Mouse (Mus musculus): ENCODE data around the gene Gm49711. TPM values are rescaled to one million over a fixed set of nuclear protein-coding genes. Genes with fewer than 3 reads are reported as not detected.
"Not testable (repeated sequence)": the region's sequence is repeated elsewhere in the genome, so short reads cannot be mapped to it uniquely, and the experiment has no call there.

Gm49711 gene
- polyA plus RNA-seq, 1 experiment, result not detected

DNA sequence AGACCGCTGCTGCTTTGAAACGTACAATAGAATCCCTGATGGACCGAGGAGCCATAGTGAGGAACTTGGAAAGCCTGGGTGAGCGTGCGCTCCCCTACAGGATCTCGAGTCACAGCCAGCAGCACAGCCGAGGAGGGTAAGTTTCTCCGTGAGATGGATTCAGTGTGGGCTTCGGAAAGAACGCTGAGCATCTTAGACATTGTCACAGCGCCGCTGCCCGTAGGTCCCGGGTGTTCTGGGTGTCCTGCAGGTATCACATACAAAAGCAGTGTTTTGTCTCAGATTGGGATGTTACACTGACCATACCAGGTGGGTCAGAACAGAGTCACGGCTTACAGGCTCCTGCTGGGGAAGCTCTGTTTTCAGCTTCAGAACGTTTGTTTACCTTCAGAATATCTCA lies 41.5 kb downstream of the Gm49711 start:
- Histone ChIP-seq H3K27ac (ENCODE audit: control insufficient read depth, insufficient read depth, low read depth, low read length) (no peak overlapping the region), H3K36me3 (ENCODE audit: control insufficient read depth, insufficient read depth, low read length) (peaks cover 2% of the 10 kb centered on the region; the same call in 1 of the 2 replicates), H3K4me3 (ENCODE audit: control insufficient read depth, low read depth, low read length) (no peak overlapping the region), H3K4me1 (ENCODE audit: control insufficient read depth, insufficient read depth, low read length) (no peaks in the 10 kb centered on the region; the same call in 1 of the 2 replicates), H3K27me3 (ENCODE audit: control insufficient read depth, insufficient read depth, low read length) (no peaks in the 10 kb centered on the region)
- TF ChIP-seq CTCF (IDR thresholded peaks at IDR 0.05; ENCODE audit: control insufficient read depth, insufficient read depth, insufficient replicate concordance, low read depth, low read length) (no peak), POLR2A (IDR thresholded peaks at IDR 0.05; ENCODE audit: control insufficient read depth, low read depth, low read length) (no peak)

DNA sequence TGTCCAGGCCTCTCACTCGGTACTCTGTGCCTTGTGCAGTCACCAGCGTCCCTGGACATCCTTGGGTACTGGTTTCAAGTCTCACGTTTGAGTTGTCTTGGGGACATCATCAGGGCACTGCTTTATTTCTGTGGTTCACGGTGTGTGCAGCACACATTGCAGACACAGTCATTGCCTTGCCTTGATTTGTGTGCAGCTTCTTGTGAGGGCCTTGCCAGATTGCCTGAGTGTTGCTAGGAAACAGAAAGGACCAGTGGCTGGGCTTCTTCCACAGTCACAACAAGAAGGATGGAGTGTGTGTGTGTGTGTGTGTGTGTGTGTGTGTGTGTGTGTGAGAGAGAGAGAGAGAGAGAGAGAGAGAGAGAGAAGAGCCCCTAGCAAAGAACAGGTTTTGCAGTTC lies 42.0 kb downstream of the Gm49711 start:
- no peak overlapping the region for H3K4me3 ChIP-seq (ENCODE audit: control insufficient read depth, low read depth, low read length)
- H3K27ac ChIP-seq (ENCODE audit: control insufficient read depth, insufficient read depth, low read depth, low read length), result no peak overlapping the region
- H3K27me3 ChIP-seq (ENCODE audit: control insufficient read depth, insufficient read depth, low read length), result no peaks in the 10 kb centered on the region
- peaks cover 2% of the 10 kb centered on the region; the same call in 1 of the 2 replicates for H3K36me3 ChIP-seq (ENCODE audit: control insufficient read depth, insufficient read depth, low read length)
- no peak for TF ChIP-seq CTCF (IDR thresholded peaks at IDR 0.05; ENCODE audit: control insufficient read depth, insufficient read depth, insufficient replicate concordance, low read depth, low read length)
- TF ChIP-seq POLR2A (IDR thresholded peaks at IDR 0.05; ENCODE audit: control insufficient read depth, low read depth, low read length), result no peak
- no peaks in the 10 kb centered on the region; the same call in 1 of the 2 replicates for H3K4me1 ChIP-seq (ENCODE audit: control insufficient read depth, insufficient read depth, low read length)

DNA sequence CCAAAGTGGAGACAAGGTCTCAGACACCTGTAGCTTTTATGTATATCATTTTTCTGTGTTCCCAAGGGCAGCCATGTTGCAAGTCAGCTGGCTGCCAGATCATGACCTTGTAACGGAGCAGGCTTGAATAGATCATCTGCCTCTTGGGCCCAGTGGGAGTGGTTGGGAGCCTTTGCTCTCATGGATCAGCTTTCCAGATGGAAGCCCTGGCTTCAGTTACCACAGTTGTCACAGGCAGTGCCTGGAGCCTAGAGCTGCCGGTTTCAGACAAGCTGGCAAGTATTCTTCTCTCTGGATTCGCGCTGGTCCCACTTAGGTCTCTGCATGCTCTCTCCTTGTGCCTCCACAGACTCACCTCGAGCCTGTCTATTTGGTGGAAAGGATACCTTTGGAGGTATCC lies 44.0 kb downstream of the Gm49711 start:
- no peak overlapping the region for H3K4me3 ChIP-seq (ENCODE audit: control insufficient read depth, low read depth, low read length)
- TF ChIP-seq POLR2A (IDR thresholded peaks at IDR 0.05; ENCODE audit: control insufficient read depth, low read depth, low read length), result no peak
- TF ChIP-seq CTCF (IDR thresholded peaks at IDR 0.05; ENCODE audit: control insufficient read depth, insufficient read depth, insufficient replicate concordance, low read depth, low read length), result no peak
- no peaks in the 10 kb centered on the region; the same call in 1 of the 2 replicates for H3K4me1 ChIP-seq (ENCODE audit: control insufficient read depth, insufficient read depth, low read length)
- H3K27ac ChIP-seq (ENCODE audit: control insufficient read depth, insufficient read depth, low read depth, low read length), result peak overlapping the region; percentile 48
- H3K27me3 ChIP-seq (ENCODE audit: control insufficient read depth, insufficient read depth, low read length), result no peaks in the 10 kb centered on the region
- H3K36me3 ChIP-seq (ENCODE audit: control insufficient read depth, insufficient read depth, low read length), result peaks cover 2% of the 10 kb centered on the region; the same call in 1 of the 2 replicates

DNA sequence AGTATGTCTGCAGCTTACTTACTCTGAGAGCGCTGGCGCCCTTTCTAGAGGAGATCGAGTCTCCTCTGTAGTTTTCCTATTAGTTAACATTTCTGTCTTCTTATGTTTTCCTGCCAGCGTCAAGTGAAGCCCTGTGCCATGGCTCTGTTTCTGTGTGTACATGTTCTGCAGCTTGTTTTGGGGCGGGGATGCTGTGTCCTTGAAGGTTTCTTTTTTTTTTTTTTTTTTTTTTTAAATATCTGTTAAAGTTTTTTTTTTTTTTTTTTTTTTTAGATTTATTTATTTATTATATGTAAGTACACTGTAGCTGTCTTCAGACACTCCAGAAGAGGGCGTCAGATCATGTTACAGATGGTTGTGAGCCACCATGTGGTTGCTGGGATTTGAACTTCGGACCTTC lies 44.8 kb downstream of the Gm49711 start:
- H3K4me1 ChIP-seq (ENCODE audit: control insufficient read depth, insufficient read depth, low read length); H3K36me3 ChIP-seq (ENCODE audit: control insufficient read depth, insufficient read depth, low read length); H3K27ac ChIP-seq (ENCODE audit: control insufficient read depth, insufficient read depth, low read depth, low read length); H3K4me3 ChIP-seq (ENCODE audit: control insufficient read depth, low read depth, low read length); H3K27me3 ChIP-seq (ENCODE audit: control insufficient read depth, insufficient read depth, low read length): not testable (repeated sequence)

DNA sequence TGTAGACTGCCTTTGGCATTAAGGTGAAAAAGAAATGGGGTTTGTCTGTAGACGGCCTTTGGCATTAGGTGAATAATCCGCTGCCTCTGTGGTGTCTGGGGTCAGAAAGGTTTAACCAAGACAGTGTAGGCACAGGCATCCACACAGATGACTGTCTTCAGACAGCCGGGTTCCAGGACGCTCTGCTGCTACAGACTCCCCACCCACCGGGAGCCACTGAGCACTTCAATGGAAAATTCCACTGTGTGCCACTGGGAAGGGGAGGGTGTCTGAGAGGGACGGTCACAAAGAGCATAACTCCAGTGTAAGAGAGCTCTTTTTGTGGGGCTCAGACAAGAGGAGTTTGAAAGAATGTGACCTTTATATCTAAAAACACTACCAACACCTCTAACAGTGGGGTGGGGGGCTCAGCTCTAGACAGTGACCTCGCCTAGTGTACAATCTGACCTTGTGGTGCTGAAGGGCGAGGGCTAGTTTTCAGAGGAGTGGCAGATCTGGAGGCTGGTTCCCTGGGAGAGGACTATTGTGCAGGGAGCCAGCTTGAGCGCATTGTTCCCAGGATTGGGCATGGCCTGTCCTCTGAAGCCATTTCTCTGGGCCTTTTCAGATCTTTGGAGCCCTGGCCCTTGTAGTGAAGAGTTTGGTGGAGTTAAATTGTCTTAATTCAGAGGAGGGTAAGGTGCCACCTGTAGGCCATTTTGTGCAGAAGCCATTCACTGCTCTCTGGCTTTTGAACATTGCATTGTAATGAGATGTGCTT lies 45.6 kb downstream of the Gm49711 start:
- peaks cover 2% of the 10 kb centered on the region; the same call in 1 of the 2 replicates for H3K36me3 ChIP-seq (ENCODE audit: control insufficient read depth, insufficient read depth, low read length)
- H3K4me1 ChIP-seq (ENCODE audit: control insufficient read depth, insufficient read depth, low read length), result no peaks in the 10 kb centered on the region; the same call in 1 of the 2 replicates
- H3K27ac ChIP-seq (ENCODE audit: control insufficient read depth, insufficient read depth, low read depth, low read length), result peak overlapping the region; percentile 56
- TF ChIP-seq CTCF (IDR thresholded peaks at IDR 0.05; ENCODE audit: control insufficient read depth, insufficient read depth, insufficient replicate concordance, low read depth, low read length) (no peak), POLR2A (IDR thresholded peaks at IDR 0.05; ENCODE audit: control insufficient read depth, low read depth, low read length) (no peak)
- H3K27me3 ChIP-seq (ENCODE audit: control insufficient read depth, insufficient read depth, low read length), result no peaks in the 10 kb centered on the region
- H3K4me3 ChIP-seq (ENCODE audit: control insufficient read depth, low read depth, low read length), result no peak overlapping the region

DNA sequence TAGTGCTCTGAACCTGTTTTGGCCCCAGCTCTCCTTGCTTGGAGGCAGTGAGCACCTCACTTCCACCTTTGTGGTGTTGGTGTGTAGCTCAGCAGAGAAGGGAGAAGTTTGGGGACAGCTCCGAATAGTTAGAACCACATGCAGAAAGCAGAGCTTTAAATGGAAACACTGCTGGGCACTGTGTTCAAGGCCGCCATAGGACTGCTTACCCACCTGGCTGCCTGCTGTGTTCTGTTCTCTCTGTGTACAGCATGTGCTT lies 46.1 kb downstream of the Gm49711 start:
- H3K27ac ChIP-seq (ENCODE audit: control insufficient read depth, insufficient read depth, low read depth, low read length), result peak overlapping the region; percentile 56
- TF ChIP-seq CTCF (IDR thresholded peaks at IDR 0.05; ENCODE audit: control insufficient read depth, insufficient read depth, insufficient replicate concordance, low read depth, low read length), result no peak
- TF ChIP-seq POLR2A (IDR thresholded peaks at IDR 0.05; ENCODE audit: control insufficient read depth, low read depth, low read length), result no peak
- H3K27me3 ChIP-seq (ENCODE audit: control insufficient read depth, insufficient read depth, low read length), result no peaks in the 10 kb centered on the region
- H3K36me3 ChIP-seq (ENCODE audit: control insufficient read depth, insufficient read depth, low read length), result peaks cover 2% of the 10 kb centered on the region; the same call in 1 of the 2 replicates
- H3K4me3 ChIP-seq (ENCODE audit: control insufficient read depth, low read depth, low read length), result no peak overlapping the region
- no peaks in the 10 kb centered on the region; the same call in 1 of the 2 replicates for H3K4me1 ChIP-seq (ENCODE audit: control insufficient read depth, insufficient read depth, low read length)

DNA sequence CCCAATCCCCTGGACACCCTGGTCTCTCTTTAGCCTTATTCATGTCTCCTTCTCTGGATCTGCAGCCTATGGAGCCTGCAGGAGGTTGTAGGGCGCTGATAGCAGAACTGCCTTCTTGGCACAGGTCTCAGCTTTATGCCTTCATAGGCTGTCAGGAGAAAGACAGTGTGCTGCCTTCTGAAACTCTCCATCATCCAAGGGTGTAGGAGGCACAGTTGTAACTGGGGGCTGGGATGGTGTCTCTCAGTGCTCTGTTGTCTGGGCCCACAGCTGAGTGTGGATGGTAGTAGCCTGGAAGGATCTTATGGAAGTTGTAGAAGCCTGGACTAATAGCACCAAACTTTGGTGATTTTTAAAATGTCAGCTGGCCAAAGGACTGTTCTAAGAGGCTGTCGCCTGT lies 46.8 kb downstream of the Gm49711 start:
- H3K27ac ChIP-seq (ENCODE audit: control insufficient read depth, insufficient read depth, low read depth, low read length), result peak overlapping the region; percentile 62
- no peaks in the 10 kb centered on the region for H3K27me3 ChIP-seq (ENCODE audit: control insufficient read depth, insufficient read depth, low read length)
- H3K36me3 ChIP-seq (ENCODE audit: control insufficient read depth, insufficient read depth, low read length), result no peaks in the 10 kb centered on the region
- TF ChIP-seq POLR2A (IDR thresholded peaks at IDR 0.05; ENCODE audit: control insufficient read depth, low read depth, low read length), result no peak
- TF ChIP-seq CTCF (IDR thresholded peaks at IDR 0.05; ENCODE audit: control insufficient read depth, insufficient read depth, insufficient replicate concordance, low read depth, low read length), result no peak
- no peak overlapping the region for H3K4me3 ChIP-seq (ENCODE audit: control insufficient read depth, low read depth, low read length)
- no peaks in the 10 kb centered on the region; the same call in 1 of the 2 replicates for H3K4me1 ChIP-seq (ENCODE audit: control insufficient read depth, insufficient read depth, low read length)
